Mouse (Mus musculus) bone marrow, adult 2 months (tissue): ENCODE data around the gene Hist1h2bh. TPM values are rescaled to one million over a fixed set of nuclear protein-coding genes. Genes with fewer than 3 reads are reported as not detected.

Experiments used
- H3K27ac ChIP-seq: fragments of 200-500 bp; 2 replicates; pipeline ENCODE4 v1.5.1; 2012; ENCODE audit warnings: low read depth, mild to moderate bottlenecking, control low read depth, inconsistent platforms, low read length; ENCODE audit not compliant: control insufficient read depth, poor library complexity, insufficient read depth
- H3K4me1 ChIP-seq: fragments of 200-500 bp; 2 replicates; pipeline ENCODE4 v1.6.1; 2011; ENCODE audit warnings: low read length; ENCODE audit not compliant: control insufficient read depth, insufficient read depth
- H3K4me3 ChIP-seq: fragments of 200-500 bp; replicated peaks from 2 replicates; pipeline ENCODE3; 2011; ENCODE audit warnings: mild to moderate bottlenecking, low read depth, low read length, control low read depth; ENCODE audit not compliant: control insufficient read depth
- CTCF ChIP-seq: fragments of 200-500 bp; IDR thresholded peaks from 2 replicates; pipeline ENCODE4 v1.5.1; 2011; ENCODE audit warnings: low read length, control low read depth; ENCODE audit not compliant: control insufficient read depth, insufficient read depth
- POLR2A ChIP-seq: fragments of 200-500 bp; IDR thresholded peaks from 2 replicates; pipeline ENCODE4 v1.6.1; 2011; ENCODE audit warnings: low read depth, mild to moderate bottlenecking, control low read depth, low read length, borderline replicate concordance; ENCODE audit not compliant: control insufficient read depth
- WGBS: fragments of 180-500 bp; shearing (Covaris S2); methylation state at CpG from one replicate; pipeline ENCODE4 v1.1.7; 2018; 5-methylcytosine and 5-hydroxymethylcytosine counted together
- polyA plus RNA-seq: library from polyadenylated mRNA; stranded (reverse); fragments of >200 nt; gene quantifications from 2 replicates; pipeline ENCODE4 v1.2.4, GENCODE M21; 2011; ENCODE audit warnings: low replicate concordance; ENCODE audit not compliant: missing spikeins, insufficient read depth, insufficient read length

Gene Hist1h2bh
- polyA plus RNA-seq, 1 experiment = 11.4 TPM

GRCm38 (mm10) chr13:23525901-23526300, 17.3 kb downstream of the Hist1h2bh start:
- no peak overlapping the region for H3K27ac ChIP-seq
- WGBS = 4% methylated on average over 10 of the region's 10 CpGs
- H3K4me3 ChIP-seq = peak overlapping the region; percentile 6
- no peaks in the 10 kb centered on the region; the same call in 1 of the 2 replicates for H3K4me1 ChIP-seq
- TF ChIP-seq POLR2A (no peak), CTCF (no peak)

- TF ChIP-seq CTCF (peak; percentile 86), POLR2A (no peak)
- 19% methylated on average over 5 of the region's 5 CpGs for WGBS
- H3K27ac ChIP-seq = no peak overlapping the region
- H3K4me1 ChIP-seq = no peaks in the 10 kb centered on the region; the same call in 1 of the 2 replicates
- no peak overlapping the region for H3K4me3 ChIP-seq
Observed at GRCm38 (mm10) chr13:23524654-23525053, 18.5 kb downstream of the Hist1h2bh start.

- Histone ChIP-seq H3K27ac (no peak overlapping the region), H3K4me1 (no peaks in the 10 kb centered on the region; the same call in 1 of the 2 replicates), H3K4me3 (no peak overlapping the region)
- 43% methylated on average over 5 of the region's 5 CpGs for WGBS
- TF ChIP-seq CTCF (no peak), POLR2A (no peak)
Observed at GRCm38 (mm10) chr13:23523976-23524375, 19.2 kb downstream of the Hist1h2bh start.

- Histone ChIP-seq H3K4me1 (no peaks in the 10 kb centered on the region; the same call in 1 of the 2 replicates), H3K4me3 (no peak overlapping the region), H3K27ac (no peak overlapping the region)
- no peak for TF ChIP-seq POLR2A
- no peak for TF ChIP-seq CTCF
- 1% methylated on average over 14 of the region's 14 CpGs for WGBS
Observed at GRCm38 (mm10) chr13:23521703-23522102, 21.5 kb downstream of the Hist1h2bh start.

- H3K4me1 ChIP-seq = no peaks in the 10 kb centered on the region; the same call in 1 of the 2 replicates
- WGBS = 1% methylated on average over 10 of the region's 10 CpGs
- TF ChIP-seq CTCF (no peak), POLR2A (no peak)
- no peak overlapping the region for H3K27ac ChIP-seq
- H3K4me3 ChIP-seq = no peak overlapping the region
Observed at GRCm38 (mm10) chr13:23519416-23519815, 23.8 kb downstream of the Hist1h2bh start.

- TF ChIP-seq POLR2A = no peak
- no peak for TF ChIP-seq CTCF
- Histone ChIP-seq H3K4me3 (no peak overlapping the region), H3K27ac (no peak overlapping the region), H3K4me1 (no peaks in the 10 kb centered on the region; the same call in 1 of the 2 replicates)
- under 1% methylated on average over 6 of the region's 6 CpGs for WGBS
Observed at GRCm38 (mm10) chr13:23518885-23519284, 24.3 kb downstream of the Hist1h2bh start.

- no peak overlapping the region for H3K27ac ChIP-seq
Observed at GRCm38 (mm10) chr13:23518295-23518603, 24.9 kb downstream of the Hist1h2bh start.

GRCm38 (mm10) chr13:23517603-23518294, 25.4 kb downstream of the Hist1h2bh start:
- WGBS = under 1% methylated on average over 27 of the region's 27 CpGs

More at GRCm38 (mm10) chr13:23518295-23518603, 24.9 kb downstream of the Hist1h2bh start:
- H3K4me1 ChIP-seq = no peaks in the 10 kb centered on the region; the same call in 1 of the 2 replicates
- under 1% methylated on average over 6 of the region's 6 CpGs for WGBS
- peak overlapping the region; percentile 43 for H3K4me3 ChIP-seq
- TF ChIP-seq CTCF = no peak
- no peak for TF ChIP-seq POLR2A

More at GRCm38 (mm10) chr13:23517603-23518294, 25.4 kb downstream of the Hist1h2bh start:
- Histone ChIP-seq H3K27ac (no peak overlapping the region), H3K4me1 (no peaks in the 10 kb centered on the region; the same call in 1 of the 2 replicates), H3K4me3 (peak overlapping the region; percentile 65)
- TF ChIP-seq POLR2A (no peak), CTCF (no peak)
